Mouse (Mus musculus): Measurements from ENCODE around the gene Notch1. TPM values are rescaled to one million over a fixed set of nuclear protein-coding genes. Genes with fewer than 3 reads are reported as not detected.

Gene Notch1
- total RNA-seq, 2 experiments from 2014 or later, result 22.3 to 37.6 TPM

DNA sequence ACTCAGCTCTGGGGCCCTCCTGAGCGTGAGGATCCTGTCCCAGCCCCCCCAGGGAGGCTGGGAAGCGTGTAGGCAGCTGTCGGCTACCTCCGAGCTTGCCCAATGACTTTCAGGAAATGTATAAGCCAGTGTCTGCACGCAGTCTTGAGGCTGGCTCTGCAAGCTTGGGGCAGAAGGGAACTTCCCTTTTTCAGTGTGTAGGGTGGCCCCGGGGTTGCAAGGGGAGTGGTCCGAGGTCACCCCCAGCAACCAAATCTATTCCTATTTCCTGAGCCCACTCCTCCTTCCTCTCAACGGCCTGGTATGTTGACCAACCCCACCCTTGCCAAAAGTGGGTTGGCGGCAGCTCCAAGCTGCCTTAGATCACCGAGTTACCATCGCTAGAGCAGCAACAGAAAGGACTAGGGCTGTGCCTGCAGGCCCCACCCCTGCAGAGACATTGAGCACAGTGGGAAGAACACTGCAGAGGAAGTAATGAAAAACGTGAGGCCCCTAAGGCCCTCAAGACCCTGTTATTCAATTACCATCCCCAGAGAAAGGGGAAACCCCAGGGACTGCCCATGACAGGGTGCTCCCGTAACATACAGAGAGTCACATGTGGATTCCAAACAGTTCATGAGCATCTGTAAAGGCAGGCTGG is 33.1 kb downstream of the Notch1 start:
- ATAC-seq (ENCODE audit: poor library complexity, severe bottlenecking), result peak; percentile 86

DNA sequence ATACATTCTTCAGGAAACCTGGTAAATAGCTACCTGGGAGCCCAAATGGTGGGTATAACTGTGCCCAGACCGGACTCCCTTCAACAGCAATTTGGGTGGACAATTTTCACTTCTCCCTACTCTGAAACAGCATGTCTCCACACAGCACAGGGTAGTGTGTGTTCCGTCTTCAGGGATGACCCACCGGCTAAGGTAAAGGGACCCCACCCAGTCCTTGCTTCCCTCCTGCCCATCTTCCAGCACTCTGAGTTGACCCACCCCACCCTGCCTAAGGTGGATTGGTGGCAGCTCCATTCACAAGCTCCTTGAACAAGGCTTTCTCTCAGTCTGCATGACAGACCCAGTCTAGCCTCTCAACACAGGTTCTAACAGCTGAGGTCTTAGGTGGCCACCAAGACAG is 33.6 kb downstream of the Notch1 start:
- ATAC-seq (ENCODE audit: poor library complexity, severe bottlenecking), result peak; percentile 8

- no peak for ATAC-seq (ENCODE audit: poor library complexity, severe bottlenecking)
Observed at GRCm38 (mm10) chr2:26481724-26482495, 34.6 kb downstream of the Notch1 start.

DNA sequence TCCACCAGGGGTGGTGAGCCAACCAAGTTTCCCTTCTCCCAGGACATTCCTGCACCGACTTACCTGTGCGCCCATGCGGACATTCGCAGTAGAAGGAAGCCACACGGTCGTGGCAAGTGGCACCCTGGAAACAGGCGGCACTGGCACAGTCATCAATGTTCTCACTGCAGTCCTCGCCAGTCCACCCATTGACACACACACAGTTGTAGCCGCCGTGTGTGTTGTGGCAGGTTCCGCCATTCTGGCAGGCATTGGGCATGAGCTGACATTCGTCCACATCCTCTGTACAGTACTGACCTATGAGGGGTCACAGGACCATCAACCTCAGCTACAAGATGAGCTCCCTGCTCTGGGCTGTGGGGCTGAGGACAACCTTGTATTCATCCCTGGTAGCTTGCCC is 35.6 kb downstream of the Notch1 start:
- no peak for ATAC-seq (ENCODE audit: poor library complexity, severe bottlenecking)

DNA sequence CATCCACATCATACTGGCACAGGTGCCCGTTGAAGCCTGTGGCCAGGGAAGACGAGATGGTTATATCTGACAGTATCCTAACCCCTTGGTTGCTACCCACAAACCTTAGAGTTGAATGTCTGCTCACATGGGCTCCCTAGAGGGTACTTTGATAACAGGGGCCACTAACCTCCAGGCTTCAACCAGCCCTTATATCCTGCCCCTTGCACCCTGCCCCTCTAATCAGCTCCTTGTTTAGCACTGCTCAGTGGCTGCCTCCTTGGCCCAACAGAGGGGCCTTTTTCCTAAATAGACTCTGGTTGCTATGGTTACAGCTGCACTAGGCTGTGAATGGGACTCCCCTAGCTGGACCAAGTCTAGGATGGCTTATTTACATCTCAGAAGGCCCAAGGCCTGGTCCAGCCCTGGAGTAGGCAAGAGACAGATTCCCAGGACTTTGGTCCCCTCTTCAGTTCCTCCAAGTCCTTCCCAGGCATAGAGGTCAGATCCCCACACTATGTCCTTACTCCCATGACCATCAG is 37.7 kb downstream of the Notch1 start:
- no peak for ATAC-seq (ENCODE audit: poor library complexity, severe bottlenecking)

DNA sequence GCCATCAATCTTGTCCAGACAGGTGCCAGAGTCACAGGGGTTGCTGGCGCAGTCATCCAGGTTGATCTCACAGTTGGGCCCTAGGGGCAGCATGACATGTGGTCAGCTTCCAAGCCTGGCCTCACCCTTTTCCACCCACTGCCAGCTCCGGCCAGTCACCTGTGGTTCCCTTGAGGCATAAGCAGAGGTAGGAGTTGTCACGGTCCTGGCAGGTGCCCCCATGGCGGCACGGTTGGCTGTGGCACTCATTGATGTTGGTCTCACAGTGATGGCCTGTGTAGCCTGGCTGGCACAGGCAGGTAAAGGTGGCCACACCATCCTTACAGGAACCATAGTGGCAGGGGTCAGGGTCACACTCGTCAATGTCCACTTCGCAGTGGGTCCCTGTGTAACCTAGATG is 38.6 kb downstream of the Notch1 start:
- ATAC-seq (ENCODE audit: poor library complexity, severe bottlenecking), result no peak

- peak; percentile 74 for ATAC-seq (ENCODE audit: poor library complexity, severe bottlenecking)
Observed at GRCm38 (mm10) chr2:26475505-26476430, 40.7 kb downstream of the Notch1 start.

- peak; percentile 74 for ATAC-seq (ENCODE audit: poor library complexity, severe bottlenecking)
Observed at GRCm38 (mm10) chr2:26474789-26475504, 41.5 kb downstream of the Notch1 start.

DNA sequence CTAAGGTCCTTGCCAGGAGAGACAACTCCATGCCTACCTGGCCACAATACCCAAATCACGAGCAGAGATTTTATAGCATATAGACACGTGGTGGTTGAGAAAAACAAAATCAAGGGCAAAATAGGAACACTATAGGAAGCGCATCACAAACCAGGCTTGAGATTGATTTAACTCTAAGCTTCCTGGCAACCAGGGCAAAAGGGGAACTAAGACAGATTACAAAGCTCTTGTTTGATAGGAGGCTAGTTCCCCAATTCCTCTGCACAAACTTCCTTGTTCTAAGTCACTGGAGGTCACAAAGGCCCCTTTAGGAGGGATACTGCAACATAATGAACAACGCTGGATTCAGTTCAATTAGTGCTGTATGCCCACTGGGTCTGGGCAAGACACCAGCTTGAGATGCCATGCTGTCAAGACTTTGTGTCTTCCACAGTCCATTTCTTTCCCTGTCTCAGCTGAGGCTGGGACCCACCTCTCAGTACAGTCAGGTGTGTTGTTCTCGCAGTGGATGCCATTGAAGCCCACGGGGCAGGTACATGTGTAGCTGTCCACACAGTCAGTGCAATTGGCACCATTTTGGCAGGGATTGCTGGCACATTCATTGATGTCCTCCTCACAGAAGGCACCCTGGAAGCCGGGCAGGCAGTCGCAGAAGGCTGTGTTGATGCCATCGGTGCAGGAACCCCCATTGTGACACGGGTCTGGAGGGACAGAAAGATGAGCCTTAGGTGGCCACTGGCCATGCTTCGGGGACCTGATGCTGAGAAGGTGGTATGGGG is 44.0 kb downstream of the Notch1 start:
- ATAC-seq (ENCODE audit: poor library complexity, severe bottlenecking), result peak; percentile 35

GRCm38 (mm10) chr2:26471652-26472285 is 44.7 kb downstream of the Notch1 start:
- no peak for ATAC-seq (ENCODE audit: poor library complexity, severe bottlenecking)

DNA sequence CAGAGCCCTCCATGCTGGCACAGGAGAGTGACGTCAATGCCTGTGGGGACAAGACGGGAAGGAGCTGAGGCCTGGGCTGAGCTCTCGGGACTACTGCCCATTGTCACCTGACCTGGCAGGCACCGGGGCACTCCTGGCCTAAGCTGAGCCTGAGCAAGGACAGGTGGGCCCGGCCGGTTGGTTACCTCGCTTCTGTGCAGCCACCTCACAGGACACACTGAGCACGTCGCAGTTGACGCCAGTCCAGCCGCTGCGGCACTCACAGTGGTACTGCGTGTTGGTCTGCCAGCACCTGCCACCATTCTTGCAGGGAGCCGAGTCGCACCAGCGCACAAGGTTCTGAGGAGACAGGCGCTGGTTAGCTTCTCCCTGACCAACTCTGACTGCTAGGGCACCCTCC is 45.5 kb downstream of the Notch1 start:
- no peak for ATAC-seq (ENCODE audit: poor library complexity, severe bottlenecking)

DNA sequence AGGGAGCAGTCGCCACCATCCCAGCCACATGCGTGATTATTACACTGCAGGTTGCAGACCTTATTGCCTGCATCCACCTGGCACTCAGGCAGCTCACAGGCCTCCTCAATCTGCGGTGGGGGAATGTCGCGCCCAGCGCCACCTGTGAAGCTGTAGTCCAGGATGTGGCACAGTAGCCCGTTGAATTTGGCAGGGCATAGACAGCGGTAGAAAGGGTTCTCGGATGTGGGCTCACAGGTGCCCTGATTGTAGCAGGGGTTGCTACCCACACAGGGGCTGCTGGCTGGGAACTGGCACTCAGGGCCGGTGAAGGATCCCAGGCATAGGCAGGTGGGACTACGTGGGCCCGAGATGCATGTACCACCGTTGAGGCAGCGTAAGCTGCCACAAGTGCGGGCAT is 48.1 kb downstream of the Notch1 start:
- ATAC-seq (ENCODE audit: poor library complexity, severe bottlenecking), result no peak

DNA sequence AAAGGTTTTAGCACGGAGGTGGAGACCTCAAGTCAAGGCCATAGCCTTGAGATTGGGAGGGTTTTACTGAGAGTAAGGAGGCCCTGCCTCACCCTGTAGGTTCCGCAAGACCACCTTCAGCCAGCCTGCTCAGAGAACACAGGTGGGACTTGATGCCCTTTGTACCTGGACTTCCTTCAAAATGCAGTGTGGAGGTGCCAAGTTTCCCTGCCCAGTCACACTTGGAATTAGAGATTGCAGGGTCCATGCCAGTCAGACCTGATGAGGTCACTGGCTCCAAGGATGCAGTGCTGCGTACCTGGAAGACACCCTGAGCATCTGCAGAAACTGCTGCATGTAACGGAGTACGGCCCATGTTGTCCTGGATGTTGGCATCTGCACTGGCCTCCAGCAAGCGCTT is 53.1 kb downstream of the Notch1 start:
- ATAC-seq (ENCODE audit: poor library complexity, severe bottlenecking), result no peak

DNA sequence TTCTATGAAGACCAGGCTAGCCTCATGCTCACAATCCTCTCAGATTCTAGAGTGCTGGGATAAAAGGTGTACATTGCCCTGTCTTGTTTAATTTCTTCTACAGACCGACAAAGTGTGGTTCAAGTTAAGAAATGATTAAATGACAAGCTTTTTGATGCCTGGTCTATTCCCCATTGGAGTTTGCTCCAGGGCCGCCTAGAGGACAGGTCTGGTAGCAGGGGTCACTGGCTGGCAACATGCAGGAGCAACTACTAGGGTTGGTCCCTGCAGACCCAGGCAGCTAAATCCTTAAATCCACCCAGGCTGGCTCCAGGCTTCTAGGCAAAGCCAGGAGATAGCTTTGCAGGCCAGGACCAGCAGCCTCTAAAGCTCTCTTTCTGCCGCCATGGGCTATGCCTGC is 53.5 kb downstream of the Notch1 start:
- no peak for ATAC-seq (ENCODE audit: poor library complexity, severe bottlenecking)

DNA sequence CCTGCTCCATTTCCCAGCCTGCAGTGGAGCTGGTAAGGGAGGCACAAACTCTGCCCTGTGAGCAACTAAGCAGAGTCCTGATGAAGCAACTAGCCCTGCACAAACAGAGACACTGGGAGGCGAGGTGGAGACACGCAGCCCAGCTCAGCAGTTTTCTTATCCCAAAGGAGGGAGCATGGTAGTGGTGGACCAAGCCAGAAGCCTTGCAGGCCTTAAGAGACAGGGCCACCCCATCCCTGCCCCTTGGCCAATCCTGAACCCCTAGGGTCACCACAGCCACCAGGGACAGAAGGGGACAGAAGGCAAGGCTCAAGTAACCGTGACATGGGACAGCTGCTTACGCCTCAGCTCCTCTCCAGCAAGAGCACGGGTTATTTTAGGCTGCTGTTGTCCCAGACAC is 54.8 kb downstream of the Notch1 start:
- no peak for ATAC-seq (ENCODE audit: poor library complexity, severe bottlenecking)

DNA sequence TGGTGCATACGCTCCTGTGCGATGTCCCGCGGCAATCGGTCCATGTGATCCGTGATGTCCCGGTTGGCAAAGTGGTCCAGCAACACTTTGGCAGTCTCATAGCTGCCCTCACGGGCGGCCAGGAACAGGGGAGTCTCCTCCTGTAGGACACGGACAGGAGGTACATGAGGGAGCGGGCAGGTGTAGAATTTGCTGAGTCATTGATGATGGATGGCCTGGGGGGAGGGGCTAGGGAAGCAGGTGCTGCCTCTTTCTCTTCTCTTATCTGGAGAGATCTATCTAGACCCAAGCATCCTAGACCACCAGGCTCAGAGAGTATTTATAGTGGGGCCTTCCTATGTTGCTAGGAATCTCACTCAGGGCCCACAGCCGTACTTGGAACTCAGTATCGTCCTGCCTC is 55.6 kb downstream of the Notch1 start:
- ATAC-seq (ENCODE audit: poor library complexity, severe bottlenecking), result no peak

- ATAC-seq (ENCODE audit: poor library complexity, severe bottlenecking), result no peak
Observed at GRCm38 (mm10) chr2:26460097-26460646, 56.3 kb downstream of the Notch1 start.

DNA sequence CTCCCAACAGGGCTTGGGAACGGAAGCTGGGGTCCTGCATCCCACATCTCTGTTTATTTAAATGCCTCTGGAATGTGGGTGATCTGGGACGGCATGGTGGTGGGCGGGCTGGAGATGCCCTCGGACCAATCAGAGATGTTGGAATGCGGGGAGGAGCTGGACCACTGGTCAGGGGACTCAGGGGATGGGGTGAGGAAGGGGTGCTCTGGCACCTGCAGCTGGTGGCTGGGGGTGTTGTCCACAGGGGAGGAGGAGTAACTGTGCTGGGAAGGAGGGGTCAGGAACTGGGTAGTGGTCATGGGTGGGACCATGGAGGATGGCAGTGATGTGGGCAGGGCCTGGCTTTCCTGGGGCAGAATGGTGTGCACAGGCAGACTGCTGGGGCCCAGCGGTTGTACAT is 57.0 kb downstream of the Notch1 start:
- no peak for ATAC-seq (ENCODE audit: poor library complexity, severe bottlenecking)

Data from megakaryocyte, adult 5-6 weeks (primary cell).